Mouse (Mus musculus): ENCODE measurements around the gene Adcyap1.

- no peak for TF ChIP-seq CTCF (IDR thresholded peaks at IDR 0.05; ENCODE audit: borderline replicate concordance, control insufficient read depth, extremely low read depth, insufficient read depth, low read length, poor library complexity)
- TF ChIP-seq POLR2A (IDR thresholded peaks at IDR 0.05; ENCODE audit: control insufficient read depth, extremely low read depth, insufficient read depth, low read length, poor library complexity): no peak
Observed at GRCm38 (mm10) chr17:93198213-93198612, 604 bp upstream of the Adcyap1 start.

All from thymus, adult 2 months (tissue).